Mouse (Mus musculus) layer of hippocampus, postnatal 25 days (tissue): ENCODE measurements around the gene Tspan17. TPM values are rescaled to one million over a fixed set of nuclear protein-coding genes. Genes with fewer than 3 reads are reported as not detected.
"Not testable (repeated sequence)": the region's sequence is repeated elsewhere in the genome, so short reads cannot be mapped to it uniquely, and the experiment has no call there.

Experiments used
- DNase-seq, 2 experiments: peaks; one replicate each; pipeline ENCODE4 v3.0.0; 2022; ENCODE audit warnings: mixed read lengths in 2 of 2, low spot score in 1 of 2; ENCODE audit errors: extremely low spot score in 1 of 2
- total RNA-seq, 2 experiments: library from RNA; stranded (reverse); gene quantifications; 2 replicates each; pipeline ENCODE4 v1.2.3; 2021

The Tspan17 gene
- total RNA-seq, 2 experiments from 2014 or later = 97.2 to 104 TPM

GRCm38 (mm10) chr13:54760164-54760795 lies 28.9 kb upstream of the Tspan17 start:
- peak; percentile 65 to 70 for DNase-seq

DNA sequence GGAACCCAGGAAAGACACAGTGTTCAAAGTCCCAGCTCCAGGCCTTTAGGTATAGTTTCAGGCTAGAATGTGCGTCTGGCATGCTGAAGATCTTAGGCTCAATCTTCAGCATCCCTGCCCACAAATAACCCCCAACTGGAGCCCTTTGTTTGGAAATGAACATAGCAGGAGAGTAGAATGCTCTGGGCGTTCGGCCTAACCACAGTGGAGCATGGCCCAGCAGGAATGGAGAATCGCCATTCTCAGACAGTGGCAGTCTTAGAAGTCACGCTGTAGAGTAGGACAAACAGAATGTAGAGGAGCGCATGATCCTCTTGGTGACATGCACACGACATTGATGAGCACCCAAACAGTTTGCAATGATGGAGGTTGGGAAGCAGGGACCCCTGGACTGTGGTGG lies 28.3 kb upstream of the Tspan17 start:
- DNase-seq = no peak

DNA sequence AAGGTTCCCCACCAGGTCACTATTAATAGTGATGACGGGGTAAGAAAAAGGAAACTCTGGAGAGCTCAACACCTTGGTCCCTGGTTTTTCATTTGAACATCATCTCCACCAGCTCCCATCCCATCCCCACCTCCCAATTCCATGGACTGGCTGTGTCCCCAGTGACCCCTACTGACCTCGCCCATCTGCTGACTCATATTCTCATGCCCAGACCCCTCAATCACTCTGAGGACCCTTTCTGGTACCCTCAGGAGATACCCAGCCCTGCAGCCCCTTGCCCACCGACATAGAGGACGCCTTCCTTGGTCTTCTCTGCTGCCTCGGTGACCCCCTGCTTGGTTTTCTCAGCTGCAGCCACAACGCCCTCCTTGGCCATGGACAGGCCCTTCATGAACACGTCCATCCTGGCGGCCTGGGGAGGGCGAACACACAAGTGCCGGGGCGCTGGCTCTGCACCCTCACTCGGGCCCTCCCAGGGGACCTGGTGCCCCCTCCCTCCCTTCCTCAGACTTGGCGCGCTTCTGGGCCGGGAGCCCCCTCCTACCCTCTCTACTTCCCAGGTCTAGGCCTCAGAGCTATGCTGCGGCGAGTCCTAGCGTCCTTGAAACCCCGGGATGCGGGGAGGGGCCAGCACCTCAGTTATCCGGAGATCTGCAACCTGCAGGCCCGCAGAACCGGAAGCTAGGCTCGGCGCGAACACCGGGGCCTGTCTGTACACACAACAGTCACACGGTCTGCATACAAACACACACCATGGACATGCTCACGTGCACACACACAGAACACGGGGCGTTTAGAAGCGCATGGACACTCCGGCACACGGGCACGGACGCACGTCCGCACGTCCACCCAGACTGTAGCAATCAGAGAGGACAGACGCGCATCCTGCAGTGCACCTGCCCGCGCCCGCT lies 23.6 kb upstream of the Tspan17 start:
- DNase-seq = no peak

- DNase-seq = peak; percentile 81 to 88
Measured at GRCm38 (mm10) chr13:54766192-54766768, 22.9 kb upstream of the Tspan17 start, which contains the start of gene Sncb. Gene Sncb (minus strand): TSS chr13:54766595.

DNA sequence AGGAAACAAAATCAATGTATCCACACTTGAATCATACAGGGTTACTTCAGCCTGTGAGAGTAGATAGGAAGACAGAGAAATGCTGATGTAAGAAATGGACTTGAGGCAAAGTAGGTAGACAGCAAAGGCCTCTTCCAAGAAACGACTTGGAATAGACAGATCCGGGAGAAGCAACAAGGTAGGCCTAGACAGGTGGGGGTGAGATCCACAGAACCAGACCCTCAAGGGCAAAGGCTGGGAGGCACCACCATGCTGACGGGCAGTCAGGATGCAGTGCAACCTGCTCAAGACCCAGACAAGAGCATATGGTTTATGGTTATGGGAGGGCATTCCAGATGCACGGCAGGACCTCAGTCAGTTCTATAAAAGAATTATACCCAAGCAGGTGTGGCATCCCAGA lies 22.2 kb upstream of the Tspan17 start:
- no peak for DNase-seq

DNA sequence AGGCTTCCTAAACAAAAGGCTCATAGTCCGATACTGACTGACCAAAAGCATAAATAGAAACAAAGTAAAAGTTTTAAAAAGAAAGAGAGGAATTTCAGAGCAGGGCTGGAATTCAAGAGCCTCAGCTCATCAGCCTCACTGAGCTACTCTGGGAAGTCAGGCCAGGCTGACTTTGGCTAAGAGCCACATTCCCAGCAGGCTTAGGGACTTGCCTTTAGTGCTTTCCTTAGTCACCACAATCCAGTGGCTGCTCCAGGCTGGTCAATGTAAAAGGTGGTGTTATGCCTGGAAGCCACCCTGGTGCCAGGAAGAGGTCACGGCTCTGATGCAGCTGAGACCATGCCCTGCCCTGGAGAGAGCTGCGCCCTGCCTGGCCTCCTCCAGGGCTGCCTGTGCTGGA lies 8.6 kb upstream of the Tspan17 start:
- peak in 1 of 2 experiments; percentile 52 for DNase-seq

GRCm38 (mm10) chr13:54781086-54781485 lies 8.1 kb upstream of the Tspan17 start:
- DNase-seq = no peak

DNA sequence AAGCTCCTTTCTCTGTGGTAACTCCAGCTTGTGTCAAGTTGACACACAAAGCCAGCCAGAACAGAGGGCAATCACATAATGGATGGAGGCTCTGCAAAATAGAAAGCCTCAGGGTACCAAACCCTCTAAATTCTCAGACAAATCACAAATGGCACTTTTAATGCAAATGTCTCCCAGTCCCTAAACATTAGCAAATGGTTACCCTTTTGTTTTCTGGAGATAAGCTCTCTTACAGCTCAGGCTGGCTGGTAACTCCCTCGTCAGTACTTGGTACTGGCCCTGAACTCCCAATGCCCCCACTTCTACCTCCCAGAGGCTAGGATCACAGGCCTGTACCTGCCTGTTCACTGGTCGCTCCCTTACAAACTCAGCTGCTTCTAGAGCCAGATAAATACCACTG lies 5.9 kb upstream of the Tspan17 start:
- DNase-seq = no peak

DNA sequence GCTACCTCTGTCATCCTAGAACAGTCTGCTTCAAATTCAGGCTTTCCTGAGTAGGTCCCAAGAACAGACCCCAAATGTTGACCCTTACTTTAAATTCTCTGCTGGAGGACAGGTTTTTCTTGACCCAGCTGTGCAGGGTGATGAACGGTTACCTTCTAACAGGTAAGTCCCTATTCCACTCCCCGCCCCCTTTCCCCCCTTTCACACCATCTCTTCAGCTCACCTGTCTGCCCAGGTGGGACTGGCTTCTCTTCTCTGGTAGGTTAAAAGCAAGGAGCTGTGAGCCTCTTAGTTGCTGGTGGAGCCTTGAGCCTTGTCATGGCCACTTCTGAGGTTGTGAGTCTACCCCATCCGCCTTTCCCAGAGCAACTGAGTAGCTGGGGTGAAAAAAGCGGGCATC lies 5.5 kb upstream of the Tspan17 start, which contains the start of gene Eif4e1b:
Gene Eif4e1b, plus strand, starts transcription at position 301 of the 400 bp plus-strand sequence.
- DNase-seq = no peak

DNA sequence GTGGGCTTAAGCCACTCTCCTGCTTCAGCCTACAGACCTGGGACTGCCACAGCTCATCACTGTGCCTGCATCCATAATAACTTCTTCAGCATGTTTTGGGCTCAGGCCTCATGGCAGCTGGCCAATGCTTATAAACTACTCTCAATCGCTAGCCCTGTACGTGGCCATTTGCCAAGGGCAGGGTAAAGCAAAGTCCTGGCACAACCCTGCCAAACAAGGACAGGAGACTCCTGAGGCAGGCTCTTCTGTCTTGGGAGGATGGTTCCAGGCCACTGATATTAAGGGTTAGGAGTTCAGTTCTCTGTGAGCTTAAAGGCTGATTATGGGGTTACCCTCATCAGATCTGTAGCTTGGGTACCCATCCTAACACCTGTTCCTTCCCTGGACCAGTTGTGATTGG lies 1.6 kb upstream of the Tspan17 start:
- not testable (repeated sequence) for DNase-seq

GRCm38 (mm10) chr13:54789561-54790397 lies 602 bp downstream of the Tspan17 start:
- DNase-seq = peak in 1 of 2 experiments; percentile 40

- no peak for DNase-seq
Measured at GRCm38 (mm10) chr13:54792259-54793230, 3.4 kb downstream of the Tspan17 start.

DNA sequence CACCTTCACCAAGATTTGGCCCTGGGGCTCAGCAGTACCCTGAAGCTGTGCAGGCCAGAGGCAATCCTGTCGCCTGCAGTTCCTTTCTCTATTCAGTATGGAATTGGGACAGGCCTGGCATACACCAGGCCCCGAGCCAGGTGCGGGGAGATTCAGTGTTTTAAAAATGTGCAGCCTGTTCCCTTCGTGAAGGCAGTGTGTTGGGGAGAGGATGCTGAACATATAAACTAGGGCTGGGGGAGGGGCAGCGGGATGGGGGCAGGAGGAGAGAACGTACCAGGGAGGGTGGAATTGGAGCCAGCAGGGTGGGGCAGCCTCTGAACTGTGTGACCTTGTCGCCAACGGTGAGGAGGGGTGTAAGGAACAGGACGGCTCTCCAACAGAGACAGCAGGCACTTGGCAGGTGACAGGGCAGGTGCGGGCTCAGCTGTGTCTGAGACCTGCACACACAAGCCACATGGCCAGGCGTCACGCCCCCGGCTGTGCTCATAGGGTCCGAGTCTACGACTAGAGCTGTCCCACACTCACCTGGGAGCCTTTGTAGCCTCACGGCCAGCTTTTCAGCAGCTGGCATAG lies 4.9 kb downstream of the Tspan17 start:
- DNase-seq = peak in 1 of 2 experiments; percentile 40

DNA sequence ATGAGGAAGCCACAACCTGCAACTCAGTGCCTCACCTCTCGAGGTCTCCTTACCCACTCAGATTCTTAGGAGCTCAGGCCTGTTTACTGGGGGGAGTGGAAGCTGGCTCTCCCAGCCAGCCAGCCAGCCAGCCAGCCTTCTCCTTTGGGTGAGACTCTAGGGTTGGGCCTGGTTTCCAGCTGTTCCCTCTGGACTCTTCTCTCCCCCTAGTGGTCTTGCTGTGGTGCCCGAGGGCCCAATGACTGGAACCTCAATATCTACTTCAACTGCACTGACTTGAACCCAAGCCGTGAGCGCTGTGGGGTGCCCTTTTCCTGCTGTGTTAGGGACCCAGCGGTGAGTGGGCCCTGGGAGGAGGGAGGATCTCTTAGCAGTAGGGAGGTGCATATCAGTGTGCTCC lies 5.7 kb downstream of the Tspan17 start:
- no peak for DNase-seq

- DNase-seq = peak in 1 of 2 experiments; percentile 39
Measured at GRCm38 (mm10) chr13:54797356-54797755, 8.2 kb downstream of the Tspan17 start.

DNA sequence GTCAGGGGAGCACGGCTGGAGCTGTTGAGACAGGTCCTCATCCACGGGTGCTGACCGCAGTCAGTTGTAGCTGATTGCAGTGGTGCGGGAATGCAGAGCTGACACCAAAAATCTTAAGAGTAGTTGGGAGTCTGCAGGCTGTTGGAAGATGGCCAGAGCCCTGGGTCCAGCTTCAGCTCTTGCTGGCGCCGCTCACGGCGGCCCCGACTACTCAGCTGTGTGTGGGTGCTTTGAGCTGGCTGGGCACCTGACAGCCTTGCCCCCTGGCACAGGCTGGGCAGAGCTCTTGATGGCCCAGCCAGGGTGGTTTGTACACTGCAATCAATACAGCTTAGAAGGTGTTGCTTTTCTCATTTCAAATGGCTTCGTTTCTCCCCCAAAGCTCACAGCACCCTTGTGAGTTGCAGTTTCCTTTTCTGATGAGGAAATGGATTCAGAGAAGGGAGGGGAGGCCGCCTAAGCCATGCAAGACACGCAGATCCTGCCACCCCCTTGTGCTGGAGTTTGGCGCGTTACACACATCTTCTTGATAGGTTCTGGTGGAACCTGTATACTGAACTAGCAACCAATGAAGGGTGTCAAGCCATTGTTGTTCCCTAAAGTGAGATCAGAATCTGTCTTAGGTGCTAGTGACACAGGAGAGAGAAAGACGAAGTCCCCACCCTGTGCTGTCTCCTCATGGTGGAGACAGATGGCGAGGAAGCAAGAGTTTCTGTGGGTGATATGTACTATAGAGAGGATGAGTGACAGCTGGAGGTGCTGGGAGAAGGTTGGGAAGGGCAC lies 8.9 kb downstream of the Tspan17 start:
- no peak for DNase-seq

- DNase-seq = peak in 1 of 2 experiments; percentile 40
Measured at GRCm38 (mm10) chr13:54798740-54799139, 9.6 kb downstream of the Tspan17 start.

GRCm38 (mm10) chr13:54799701-54800100 lies 10.5 kb downstream of the Tspan17 start:
- peak; percentile 69 to 79 for DNase-seq
